Mouse (Mus musculus) heart, embryonic 13.5 days (tissue): ENCODE measurements around the gene Mgat4a. TPM values are rescaled to one million over a fixed set of nuclear protein-coding genes. Genes with fewer than 3 reads are reported as not detected.

Experiments
- ATAC-seq: fragments of 200-750 bp; cut with Nextera tagmentation; 2 replicates; pipeline ENCODE4 v1.8.0; 2017; ENCODE audit warnings: moderate TSS enrichment; ENCODE audit not compliant: insufficient number of reproducible peaks, low FRiP score, low TSS enrichment; ENCODE audit errors: extremely low read depth
- H3K27ac ChIP-seq: fragments of 300-500 bp; sonication (generic); replicated peaks from 2 replicates; pipeline ENCODE4 v1.5.1; 2015; ENCODE audit warnings: moderate library complexity, mild to moderate bottlenecking, inconsistent platforms
- H3K27me3 ChIP-seq: fragments of 300-500 bp; sonication (generic); replicated peaks from 2 replicates; pipeline ENCODE4 v1.6.1; 2015; ENCODE audit warnings: mild to moderate bottlenecking, inconsistent platforms
- H3K36me3 ChIP-seq: fragments of 300-500 bp; sonication (generic); 2 replicates; pipeline ENCODE4 v1.6.1; 2015; ENCODE audit warnings: mild to moderate bottlenecking, inconsistent platforms
- H3K4me1 ChIP-seq: fragments of 300-500 bp; sonication (generic); 2 replicates; pipeline ENCODE4 v1.6.1; 2015; ENCODE audit warnings: inconsistent platforms
- H3K4me2 ChIP-seq: fragments of 300-500 bp; sonication (generic); 2 replicates; pipeline ENCODE4 v1.6.1; 2015; ENCODE audit warnings: inconsistent platforms, mild to moderate bottlenecking, moderate library complexity
- H3K4me3 ChIP-seq: fragments of 300-500 bp; sonication (generic); 2 replicates; pipeline ENCODE4 v1.5.1; 2015; ENCODE audit warnings: moderate library complexity, mild to moderate bottlenecking, inconsistent platforms
- H3K9ac ChIP-seq: fragments of 300-500 bp; sonication (generic); 2 replicates; pipeline ENCODE4 v1.6.1; 2015; ENCODE audit warnings: inconsistent platforms, mild to moderate bottlenecking, moderate library complexity
- H3K9me3 ChIP-seq: fragments of 300-500 bp; sonication (generic); 2 replicates; pipeline ENCODE4 v1.6.1; 2016; ENCODE audit warnings: inconsistent platforms
- WGBS: fragments of 180-500 bp; shearing (Covaris S2); methylation state at CpG from one replicate; pipeline ENCODE4 v1.1.7; 2015; ENCODE audit warnings: mixed read lengths; 5-methylcytosine and 5-hydroxymethylcytosine counted together
- polyA plus RNA-seq: library from polyadenylated mRNA; unstranded; fragments of >200 nt; fragmentation: Nextera tagmentation; extraction: Ambion mirVana; gene quantifications from 2 replicates; pipeline ENCODE4 v1.2.1, GENCODE M21; 2015

Mgat4a gene
- polyA plus RNA-seq, 1 experiment from 2014 or later = 2.1 TPM

DNA sequence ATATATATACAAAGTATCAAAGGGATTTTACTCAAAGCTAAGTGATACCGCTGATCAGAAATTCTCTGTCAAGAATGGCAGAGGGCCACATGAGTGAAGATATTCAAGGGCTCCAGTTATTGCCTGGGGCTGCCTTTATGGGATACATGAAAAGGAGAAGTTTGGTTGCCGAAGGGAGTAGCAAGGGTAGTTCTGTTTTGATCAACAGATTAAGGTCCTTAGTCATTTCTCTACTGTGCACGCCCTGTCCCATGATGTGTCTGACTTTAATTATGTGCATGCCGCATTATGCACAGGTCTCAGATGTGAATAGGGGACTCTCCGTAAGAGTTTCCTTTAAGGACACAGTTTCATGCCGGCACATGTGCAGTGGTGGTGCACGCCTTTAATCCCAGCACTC lies 83.3 kb downstream of the Mgat4a start:
- 86% methylated on average over 7 of the region's 7 CpGs for WGBS
- H3K4me3 ChIP-seq = no peak overlapping the region
- no peaks in the 10 kb centered on the region for H3K36me3 ChIP-seq
- ATAC-seq = no peak
- H3K9ac ChIP-seq = no peak overlapping the region
- 0 out of 2 replicates have a peak, but pooled peaks cover 3% of the 10 kb centered on the region for H3K4me1 ChIP-seq
- no peak overlapping the region for H3K4me2 ChIP-seq
- no peak overlapping the region for H3K27ac ChIP-seq
- H3K27me3 ChIP-seq = no peaks in the 10 kb centered on the region
- H3K9me3 ChIP-seq = no peaks in the 10 kb centered on the region

DNA sequence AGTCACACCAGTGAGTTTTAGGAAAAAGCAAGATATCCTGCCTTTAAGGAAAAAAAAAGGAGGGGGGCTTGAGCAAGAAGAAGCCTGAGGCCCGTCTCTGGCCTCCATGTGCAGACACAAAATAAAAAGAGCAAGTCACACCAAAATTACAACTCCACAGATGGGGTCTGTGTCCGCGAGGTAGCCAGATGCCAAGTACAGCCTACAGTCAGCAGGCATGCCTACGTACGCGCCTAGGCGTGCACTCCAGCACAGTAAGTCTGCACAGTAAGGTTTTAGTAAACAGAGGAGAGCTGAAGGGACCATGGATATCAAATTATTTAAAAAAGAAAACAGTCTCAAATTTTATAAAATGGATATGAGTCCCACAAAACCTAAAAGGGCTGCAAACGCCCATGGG lies 89.5 kb downstream of the Mgat4a start:
- 85% methylated on average over 8 of the region's 8 CpGs for WGBS
- H3K9ac ChIP-seq = no peak overlapping the region
- ATAC-seq = no peak
- H3K4me3 ChIP-seq = no peak overlapping the region
- H3K36me3 ChIP-seq = no peaks in the 10 kb centered on the region
- no peaks in the 10 kb centered on the region for H3K4me1 ChIP-seq
- H3K9me3 ChIP-seq = no peaks in the 10 kb centered on the region
- no peaks in the 10 kb centered on the region for H3K27me3 ChIP-seq
- no peak overlapping the region for H3K4me2 ChIP-seq
- H3K27ac ChIP-seq = no peak overlapping the region

DNA sequence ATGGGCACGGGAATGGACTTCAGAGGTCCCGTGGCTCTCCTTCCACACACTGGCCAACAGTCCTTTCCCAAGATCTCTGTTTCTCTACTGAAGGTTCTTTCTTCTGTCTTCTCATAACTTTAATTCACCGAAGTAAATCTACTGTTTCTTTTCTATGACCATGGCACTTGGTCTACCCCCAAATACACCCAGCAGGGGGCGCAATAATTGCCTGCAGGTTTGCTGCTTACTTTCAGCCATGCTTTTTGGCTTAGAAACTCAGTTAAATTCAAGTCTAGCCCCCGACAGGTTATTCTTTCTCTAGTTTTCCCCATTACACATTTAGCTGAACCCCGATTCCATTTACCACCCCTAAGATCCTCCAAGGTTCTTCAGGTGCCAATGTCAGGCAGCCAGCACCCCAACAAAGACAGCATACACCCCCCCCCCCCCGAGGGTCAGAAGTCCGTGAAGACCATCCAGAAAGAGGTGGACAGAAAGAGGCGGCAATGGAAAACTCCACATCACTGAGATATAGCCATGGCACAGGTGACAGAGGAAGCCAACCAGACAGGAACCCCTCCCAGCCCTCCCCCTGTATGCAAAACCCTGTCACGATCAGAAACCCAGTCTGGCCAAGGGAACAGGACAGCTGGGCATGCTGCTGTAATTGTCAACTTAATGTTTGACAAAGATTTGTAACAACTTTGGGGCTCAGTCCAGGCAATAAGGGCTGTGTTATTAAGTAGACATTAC lies 92.3 kb downstream of the Mgat4a start:
- ATAC-seq = no peak
- no peak overlapping the region for H3K4me3 ChIP-seq
- H3K4me2 ChIP-seq = no peak overlapping the region
- H3K4me1 ChIP-seq = no peaks in the 10 kb centered on the region
- peaks cover 5% of the 10 kb centered on the region; the same call in 1 of the 2 replicates for H3K36me3 ChIP-seq
- H3K9me3 ChIP-seq = no peaks in the 10 kb centered on the region
- no peak overlapping the region for H3K27ac ChIP-seq
- WGBS = 69% methylated on average over 10 of the region's 10 CpGs
- H3K27me3 ChIP-seq = no peaks in the 10 kb centered on the region
- H3K9ac ChIP-seq = no peak overlapping the region

DNA sequence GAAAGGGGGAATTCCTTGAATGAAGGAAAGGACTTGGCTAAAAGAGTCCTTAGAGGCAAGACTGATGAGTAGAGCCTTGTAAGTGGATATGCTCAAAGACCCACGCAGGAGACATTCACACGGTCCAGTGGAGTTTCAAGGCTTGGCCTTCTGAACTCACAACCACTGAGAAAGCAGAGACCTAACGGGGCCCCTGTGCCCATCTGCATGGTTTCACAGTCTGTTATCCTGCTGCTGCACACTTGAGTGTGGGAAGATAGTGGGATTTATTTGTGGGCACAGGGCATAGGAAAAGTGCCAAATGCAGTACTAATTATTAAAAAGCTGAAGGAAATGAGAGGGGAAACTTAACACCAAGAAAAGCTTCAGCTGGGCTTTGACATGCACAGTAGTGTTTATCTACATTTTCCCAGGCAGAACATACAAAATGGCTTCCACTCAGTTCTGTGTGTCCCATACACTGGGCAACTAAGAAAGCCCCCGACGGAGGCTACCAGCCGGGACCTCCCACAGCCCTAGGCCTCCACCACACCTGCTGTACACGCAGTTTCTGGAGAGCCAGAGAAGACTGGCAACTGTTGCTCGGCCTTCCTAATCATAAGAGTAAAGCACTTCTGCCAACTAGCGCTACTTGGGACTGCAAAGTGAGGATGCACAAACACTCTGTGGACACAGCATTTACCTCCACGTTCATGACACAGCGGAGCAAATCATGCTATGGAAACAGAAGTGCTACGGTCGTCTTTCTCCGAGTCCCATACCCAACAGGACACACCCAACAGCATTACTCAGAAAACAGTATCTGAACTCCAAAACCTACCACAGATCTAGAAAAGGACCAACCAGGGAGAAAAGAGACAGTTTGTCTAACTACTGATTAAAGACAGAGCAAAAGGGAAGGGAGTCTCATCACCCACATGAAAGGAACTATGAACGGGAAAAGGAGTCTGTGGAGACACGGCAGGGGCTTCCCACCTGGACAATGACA lies 97.7 kb downstream of the Mgat4a start:
- Histone ChIP-seq H3K36me3 (peaks cover 48% of the 10 kb centered on the region), H3K4me2 (no peak overlapping the region), H3K27ac (no peak overlapping the region), H3K4me3 (no peak overlapping the region), H3K4me1 (0 out of 2 replicates have a peak, but pooled peaks cover 5% of the 10 kb centered on the region), H3K9me3 (no peaks in the 10 kb centered on the region), H3K9ac (no peak overlapping the region), H3K27me3 (no peaks in the 10 kb centered on the region)
- 86% methylated on average over 16 of the region's 16 CpGs for WGBS
- no peak for ATAC-seq

DNA sequence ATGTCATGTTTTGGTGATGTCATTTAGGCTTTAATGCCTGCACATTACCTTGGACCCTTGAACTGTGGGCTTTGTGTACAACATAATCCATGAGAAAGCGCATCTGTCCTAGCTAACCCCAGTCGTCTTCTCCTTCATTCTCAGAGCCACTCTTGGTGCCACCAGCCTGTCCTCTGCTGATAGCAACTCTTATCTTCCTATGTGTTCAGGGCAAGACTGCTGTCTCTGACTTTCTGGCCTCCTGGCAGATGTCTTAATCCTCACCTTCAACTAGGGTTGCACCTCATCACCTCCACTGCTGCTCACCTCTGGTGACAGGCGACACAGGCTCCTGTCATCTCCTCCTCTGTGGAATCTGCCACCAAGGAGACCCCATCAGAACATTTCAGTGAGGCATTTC lies 104.4 kb downstream of the Mgat4a start:
- H3K4me3 ChIP-seq = no peak overlapping the region
- no peak overlapping the region for H3K27ac ChIP-seq
- peaks cover 89% of the 10 kb centered on the region for H3K36me3 ChIP-seq
- no peak overlapping the region for H3K4me2 ChIP-seq
- WGBS = 75% methylated on average over 3 of the region's 3 CpGs
- H3K27me3 ChIP-seq = no peaks in the 10 kb centered on the region
- no peaks in the 10 kb centered on the region for H3K9me3 ChIP-seq
- peaks cover 12% of the 10 kb centered on the region for H3K4me1 ChIP-seq
- H3K9ac ChIP-seq = no peak overlapping the region
- no peak for ATAC-seq

DNA sequence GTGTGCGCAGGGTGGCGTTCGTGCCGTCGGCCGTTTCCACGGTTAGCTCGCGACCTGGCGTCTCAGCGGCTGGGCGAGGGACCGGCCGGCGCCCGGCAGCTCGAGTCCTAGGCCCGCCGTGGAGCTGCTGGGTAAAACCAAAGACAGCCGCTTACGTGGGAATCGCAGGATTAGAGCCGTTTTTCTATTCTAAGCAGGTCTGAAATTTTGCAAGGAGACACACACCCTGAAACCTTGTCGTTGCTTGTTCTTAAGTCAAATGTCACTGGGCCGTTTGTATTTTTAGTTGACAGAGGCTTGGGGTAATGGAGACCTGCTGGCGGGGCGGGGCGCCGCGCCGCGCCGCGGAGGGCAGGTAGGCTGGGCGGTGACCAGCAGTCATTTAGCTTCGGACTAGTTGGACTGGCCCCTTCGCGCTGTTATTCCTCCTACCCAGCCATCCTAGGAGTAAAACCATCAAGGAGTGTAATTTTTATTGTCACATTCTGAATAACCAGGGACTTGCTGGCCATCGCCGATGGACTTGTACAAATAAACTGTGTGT lies 110.4 kb downstream of the Mgat4a start:
- H3K27ac ChIP-seq = peak overlapping the region; percentile 78
- H3K4me3 ChIP-seq = peak overlapping the region; percentile 96
- no peaks in the 10 kb centered on the region for H3K27me3 ChIP-seq
- ATAC-seq = no peak
- peak overlapping the region; percentile 97 for H3K9ac ChIP-seq
- peaks cover 30% of the 10 kb centered on the region for H3K4me1 ChIP-seq
- peak overlapping the region; percentile 95 for H3K4me2 ChIP-seq
- no peaks in the 10 kb centered on the region for H3K9me3 ChIP-seq
- 2% methylated on average over 40 of the region's 40 CpGs for WGBS
- H3K36me3 ChIP-seq = peaks cover 60% of the 10 kb centered on the region

DNA sequence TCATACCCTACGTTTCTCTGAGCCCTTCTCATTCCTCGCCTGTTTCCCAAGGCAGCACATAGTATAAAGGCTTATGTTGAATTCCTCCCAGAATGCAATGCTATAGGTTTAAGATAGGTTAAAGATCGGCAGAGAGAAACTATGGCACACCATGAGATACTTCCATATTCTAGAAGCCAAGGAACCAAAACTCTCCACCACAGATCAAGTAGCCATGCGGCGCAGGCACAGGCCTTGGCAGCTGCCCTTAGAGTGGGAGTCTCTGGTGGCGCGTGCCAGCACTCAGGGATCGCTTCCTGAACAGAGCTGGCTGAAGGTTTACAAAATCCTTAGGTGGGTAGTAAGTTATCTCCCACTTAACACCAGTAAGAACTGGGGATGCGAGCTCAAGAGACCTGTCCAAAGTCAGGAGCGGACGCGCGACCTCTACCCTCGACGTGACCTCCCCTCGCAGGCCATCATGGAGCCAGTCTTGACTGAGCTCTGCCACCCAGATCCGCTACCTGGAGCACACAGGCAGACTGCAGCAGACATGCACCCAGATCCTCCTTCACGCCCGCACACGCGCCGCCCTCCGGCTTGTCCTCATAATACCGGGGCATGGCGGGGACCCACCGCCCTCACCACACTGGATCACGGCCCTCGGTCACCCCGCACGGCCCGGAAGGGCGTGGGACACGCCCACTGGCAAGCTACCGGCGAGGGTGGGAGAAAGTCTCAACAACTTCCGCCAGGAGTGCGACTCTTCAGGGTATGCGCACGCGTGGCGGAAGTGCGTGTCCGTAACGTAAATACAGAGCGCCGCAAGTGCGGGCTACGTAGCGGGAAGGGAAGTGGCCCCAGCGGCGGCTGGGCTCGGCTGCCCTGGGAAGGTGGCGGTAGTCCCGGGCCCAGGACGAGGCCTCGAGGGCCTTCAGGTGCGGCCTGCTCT lies 111.2 kb downstream of the Mgat4a start, which contains the start of the genes Coa5 and Unc50:
TSS of gene Coa5 (minus strand) at position 738 of the 931 bp plus-strand sequence.
TSS of gene Unc50 (plus strand) at position 774 of the 931 bp plus-strand sequence.
- ATAC-seq = peak; percentile 94
- peaks cover 63% of the 10 kb centered on the region for H3K36me3 ChIP-seq
- peak within 1 kb of the TSS; percentile 97 for H3K9ac ChIP-seq
- H3K27ac ChIP-seq = peak within 1 kb of the TSS; percentile 78
- H3K9me3 ChIP-seq = no peaks in the 10 kb centered on the region
- no peaks in the 10 kb centered on the region for H3K27me3 ChIP-seq
- peak within 1 kb of the TSS; percentile 96 for H3K4me3 ChIP-seq
- peaks cover 30% of the 10 kb centered on the region for H3K4me1 ChIP-seq
- H3K4me2 ChIP-seq = peak within 1 kb of the TSS; percentile 95
- WGBS = 3% methylated on average over 57 of the region's 57 CpGs

DNA sequence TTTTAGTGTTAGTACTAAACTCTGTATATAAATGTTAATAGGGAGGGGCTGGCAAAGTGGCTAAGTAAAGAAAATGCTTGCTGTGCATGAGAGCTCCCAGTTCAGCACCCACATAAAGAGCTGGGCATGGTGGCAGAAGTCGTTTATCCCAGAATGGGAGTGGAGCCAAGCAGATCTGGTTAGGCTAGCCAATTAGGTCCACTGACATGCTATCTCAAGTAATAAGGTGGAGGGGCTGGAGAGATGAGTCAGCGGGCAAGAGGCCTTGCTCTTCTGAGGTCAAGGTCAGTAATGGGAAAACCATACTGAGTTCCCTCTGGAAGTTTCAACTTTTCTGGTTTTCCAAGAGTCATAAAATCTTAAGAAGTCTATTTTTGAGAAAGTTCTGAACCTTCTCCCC lies 111.9 kb downstream of the Mgat4a start:
- H3K4me3 ChIP-seq = peak overlapping the region; percentile 96
- H3K27ac ChIP-seq = peak overlapping the region; percentile 78; the same call in 1 of the 2 replicates
- peak overlapping the region; percentile 95 for H3K4me2 ChIP-seq
- peaks cover 66% of the 10 kb centered on the region for H3K36me3 ChIP-seq
- 42% methylated on average over 2 of the region's 2 CpGs for WGBS
- no peak for ATAC-seq
- peaks cover 30% of the 10 kb centered on the region for H3K4me1 ChIP-seq
- H3K9me3 ChIP-seq = peaks cover 6% of the 10 kb centered on the region
- H3K9ac ChIP-seq = peak overlapping the region; percentile 97
- no peaks in the 10 kb centered on the region for H3K27me3 ChIP-seq

DNA sequence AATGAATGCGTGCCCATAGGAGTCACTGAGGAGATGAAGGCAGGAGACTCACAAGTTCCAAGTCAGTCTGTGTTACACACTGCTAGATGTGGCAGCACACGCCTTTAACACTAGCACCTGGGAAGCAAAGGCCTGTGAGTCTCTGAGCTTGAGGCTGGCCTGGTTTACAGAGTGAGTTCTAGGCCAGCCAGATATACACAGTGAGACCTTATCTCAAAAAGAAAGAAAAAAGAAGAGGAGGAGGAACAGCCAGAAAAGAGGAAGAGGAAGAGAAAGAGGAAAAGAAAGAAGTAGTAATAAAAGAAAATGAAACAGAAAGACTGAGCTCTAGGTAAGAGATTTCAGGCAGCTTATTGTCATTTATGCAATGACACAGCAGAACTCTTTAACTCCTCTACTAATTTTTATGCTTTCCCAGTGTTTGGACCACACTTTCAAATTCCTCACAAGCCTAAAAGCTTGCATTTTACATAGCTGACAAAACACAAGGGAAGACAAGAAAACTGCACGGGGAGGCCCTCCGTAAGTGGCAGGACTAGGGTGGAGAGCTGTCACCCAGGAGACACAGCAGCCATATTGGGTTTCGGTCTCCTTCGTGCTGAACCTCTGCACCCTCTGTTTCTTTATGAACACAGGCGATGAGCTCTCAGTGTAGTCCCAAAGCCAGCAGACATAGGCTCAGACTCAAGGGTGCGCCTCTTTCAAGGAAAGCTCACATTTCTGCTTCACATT lies 113.5 kb downstream of the Mgat4a start:
- no peak for ATAC-seq
- H3K27me3 ChIP-seq = no peaks in the 10 kb centered on the region
- H3K4me3 ChIP-seq = no peak overlapping the region
- no peak overlapping the region for H3K9ac ChIP-seq
- H3K4me1 ChIP-seq = peaks cover 30% of the 10 kb centered on the region
- peaks cover 10% of the 10 kb centered on the region for H3K9me3 ChIP-seq
- no peak overlapping the region for H3K4me2 ChIP-seq
- no peak overlapping the region for H3K27ac ChIP-seq
- WGBS = 90% methylated on average over 8 of the region's 8 CpGs
- peaks cover 65% of the 10 kb centered on the region for H3K36me3 ChIP-seq

DNA sequence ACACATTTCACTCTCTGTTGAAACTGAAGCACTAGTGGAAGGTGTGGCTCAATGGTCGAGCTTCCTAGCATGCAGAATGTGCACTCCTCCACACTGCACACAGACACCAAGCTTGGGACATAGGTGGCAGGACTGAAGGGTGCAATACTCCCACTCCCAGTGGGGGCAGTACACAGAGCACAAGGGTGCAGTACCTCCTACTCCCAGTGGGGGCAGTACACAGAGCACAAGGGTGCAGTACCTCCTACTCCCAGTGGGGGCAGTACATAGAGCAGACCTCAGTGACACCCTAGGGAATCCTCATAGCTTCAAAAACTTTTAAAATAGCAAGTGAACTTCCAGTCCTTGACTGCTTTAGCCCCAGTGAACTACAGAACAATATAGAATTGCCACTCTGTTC lies 121.4 kb downstream of the Mgat4a start:
- Histone ChIP-seq H3K9ac (no peak overlapping the region), H3K4me2 (no peak overlapping the region), H3K27ac (no peak overlapping the region), H3K9me3 (peaks cover 9% of the 10 kb centered on the region), H3K4me3 (no peak overlapping the region), H3K4me1 (no peaks in the 10 kb centered on the region), H3K27me3 (no peaks in the 10 kb centered on the region), H3K36me3 (peaks cover 75% of the 10 kb centered on the region)
- WGBS = 94% methylated on average over 1 of the region's 1 CpGs
- no peak for ATAC-seq
